Mouse (Mus musculus) MEL (cell line): Measurements from ENCODE around the gene Gm9817. TPM values are rescaled to one million over a fixed set of nuclear protein-coding genes. Genes with fewer than 3 reads are reported as not detected.

Experiments used
- DNase-seq: peaks from one replicate; pipeline ENCODE4 v3.0.0; 2011; ENCODE audit warnings: low read depth, low spot score
- H3K27ac ChIP-seq: 2 replicates; pipeline ENCODE4 v1.5.1; 2012; ENCODE audit warnings: low read depth, mild to moderate bottlenecking, control low read depth, low read length, moderate library complexity; ENCODE audit not compliant: control insufficient read depth
- H3K27me3 ChIP-seq, 2 experiments: fragments of 150-350 bp in 1 of 2; sonication (generic) in 1 of 2; 2 replicates each; pipeline ENCODE4 v1.6.1; 2012; ENCODE audit warnings: low read length in 2 of 2, mild to moderate bottlenecking in 2 of 2, improper control_type of control experiment in 1 of 2, moderate library complexity in 1 of 2; ENCODE audit not compliant: insufficient read depth in 2 of 2, control insufficient read depth in 1 of 2
- H3K36me3 ChIP-seq, 2 experiments: 2 replicates each; pipeline ENCODE4 v1.6.1; 2012 to 2014; ENCODE audit warnings: low read length in 2 of 2, improper control_type of control experiment in 1 of 2, inconsistent platforms in 1 of 2, mild to moderate bottlenecking in 1 of 2; ENCODE audit not compliant: insufficient read depth in 2 of 2, control insufficient read depth in 1 of 2
- H3K4me1 ChIP-seq, 2 experiments: fragments of 150-350 bp in 1 of 2; sonication (generic) in 1 of 2; 2 replicates each; pipeline ENCODE4 v1.6.1; 2012; ENCODE audit warnings: low read length in 2 of 2, improper control_type of control experiment in 1 of 2, mild to moderate bottlenecking in 1 of 2; ENCODE audit not compliant: insufficient read depth in 2 of 2, control insufficient read depth in 1 of 2
- H3K4me3 ChIP-seq, 2 experiments: fragments of 150-350 bp in 1 of 2; sonication (generic) in 1 of 2; 2 replicates each; pipeline ENCODE4 v1.5.1; 2012; ENCODE audit warnings: low read depth in 2 of 2, low read length in 2 of 2, mild to moderate bottlenecking in 2 of 2, moderate library complexity in 2 of 2, control low read depth in 1 of 2, improper control_type of control experiment in 1 of 2; ENCODE audit not compliant: control insufficient read depth in 1 of 2, insufficient read depth in 1 of 2
- H3K79me2 ChIP-seq: 2 replicates; pipeline ENCODE4 v1.6.1; 2012; ENCODE audit warnings: mild to moderate bottlenecking, low read length, moderate library complexity; ENCODE audit not compliant: control insufficient read depth, poor library complexity, insufficient read depth
- H3K9ac ChIP-seq: 2 replicates; pipeline ENCODE4 v1.6.1; 2012; ENCODE audit warnings: low read depth, mild to moderate bottlenecking, control low read depth, low read length, moderate library complexity; ENCODE audit not compliant: control insufficient read depth, poor library complexity, severe bottlenecking
- H3K9me3 ChIP-seq: fragments of 150-350 bp; sonication (generic); replicated peaks from 2 replicates; pipeline ENCODE4 v1.6.1; 2012; ENCODE audit warnings: mild to moderate bottlenecking, low read length, improper control_type of control experiment, moderate library complexity; ENCODE audit not compliant: insufficient read depth
- CHD1 ChIP-seq: IDR thresholded peaks from 2 replicates; pipeline ENCODE4 v1.6.1; 2012; ENCODE audit warnings: low read depth, mild to moderate bottlenecking, inconsistent platforms, low read length, improper control_type of control experiment
- CHD2 ChIP-seq: IDR thresholded peaks from 2 replicates; pipeline ENCODE4 v1.6.1; 2011; ENCODE audit warnings: low read length, improper control_type of control experiment
- CTCF ChIP-seq, 3 experiments: IDR thresholded peaks in 2 of 3; conservative IDR thresholded peaks in 1 of 3; 2 replicates each; pipeline ENCODE4 v1.5.1; 2011 to 2012; ENCODE audit warnings: low read length in 3 of 3, low read depth in 2 of 3, mild to moderate bottlenecking in 2 of 3, improper control_type of control experiment in 1 of 3, inconsistent platforms in 1 of 3, mixed read lengths in 1 of 3, moderate library complexity in 1 of 3; ENCODE audit not compliant: control insufficient read depth in 1 of 3, insufficient read depth in 1 of 3, poor library complexity in 1 of 3, severe bottlenecking in 1 of 3
- E2F4 ChIP-seq: IDR thresholded peaks from 2 replicates; pipeline ENCODE4 v1.6.1; 2011; ENCODE audit warnings: low read depth, low read length, improper control_type of control experiment, borderline replicate concordance
- ETS1 ChIP-seq: IDR thresholded peaks from 2 replicates; pipeline ENCODE4 v1.6.1; 2012; ENCODE audit warnings: low read depth, mild to moderate bottlenecking, inconsistent platforms, low read length, improper control_type of control experiment, moderate library complexity
- KAT2A ChIP-seq: conservative IDR thresholded peaks from 2 replicates; pipeline ENCODE4 v1.6.1; 2012; ENCODE audit warnings: low read depth, low read length, improper control_type of control experiment, inconsistent platforms
- MAFK ChIP-seq: IDR thresholded peaks from 2 replicates; pipeline ENCODE4 v1.6.1; 2011; ENCODE audit warnings: low read depth, mild to moderate bottlenecking, low read length, improper control_type of control experiment, borderline replicate concordance
- MAZ ChIP-seq: IDR thresholded peaks from 2 replicates; pipeline ENCODE4 v1.6.1; 2012; ENCODE audit warnings: low read depth, mild to moderate bottlenecking, inconsistent platforms, low read length, improper control_type of control experiment
- MEF2A ChIP-seq: IDR thresholded peaks from 2 replicates; pipeline ENCODE4 v1.6.1; 2014; ENCODE audit warnings: low read depth, mild to moderate bottlenecking, inconsistent platforms, low read length, improper control_type of control experiment; ENCODE audit not compliant: poor library complexity, insufficient replicate concordance, severe bottlenecking; ENCODE audit errors: extremely low read depth
- MXI1 ChIP-seq: IDR thresholded peaks from 2 replicates; pipeline ENCODE4 v1.6.1; 2011; ENCODE audit warnings: mild to moderate bottlenecking, low read depth, low read length, improper control_type of control experiment
- NELFE ChIP-seq: IDR thresholded peaks from 2 replicates; pipeline ENCODE4 v1.6.1; 2011; ENCODE audit warnings: low read depth, low read length, improper control_type of control experiment
- POLR2AphosphoS5 ChIP-seq: IDR thresholded peaks from 2 replicates; pipeline ENCODE4 v1.6.1; 2012; ENCODE audit warnings: low read depth, borderline replicate concordance, mild to moderate bottlenecking, inconsistent platforms, low read length, moderate library complexity, mixed read lengths
- SIN3A ChIP-seq: IDR thresholded peaks from 2 replicates; pipeline ENCODE4 v1.6.1; 2012; ENCODE audit warnings: low read length, improper control_type of control experiment, inconsistent platforms
- SMC3 ChIP-seq: IDR thresholded peaks from 2 replicates; pipeline ENCODE4 v1.6.1; 2011; ENCODE audit warnings: low read depth, low read length, improper control_type of control experiment
- TBP ChIP-seq: IDR thresholded peaks from 2 replicates; pipeline ENCODE4 v1.8.0; 2011; ENCODE audit warnings: low read depth, low read length, improper control_type of control experiment
- USF1 ChIP-seq: IDR thresholded peaks from 2 replicates; pipeline ENCODE4 v1.6.1; 2014; ENCODE audit warnings: low read depth, mild to moderate bottlenecking, inconsistent platforms, low read length, improper control_type of control experiment, moderate library complexity
- USF2 ChIP-seq, 2 experiments: IDR thresholded peaks; 2 replicates each; pipeline ENCODE4 v1.6.1; 2011 to 2012; ENCODE audit warnings: improper control_type of control experiment in 2 of 2, low read length in 2 of 2, borderline replicate concordance in 1 of 2, inconsistent platforms in 1 of 2, low read depth in 1 of 2, mild to moderate bottlenecking in 1 of 2; ENCODE audit not compliant: insufficient read depth in 1 of 2
- ZC3H11A ChIP-seq: IDR thresholded peaks from 2 replicates; pipeline ENCODE4 v1.6.1; 2012; ENCODE audit warnings: low read depth, mild to moderate bottlenecking, inconsistent platforms, low read length, improper control_type of control experiment
- ZNF384 ChIP-seq: IDR thresholded peaks from 2 replicates; pipeline ENCODE4 v1.6.1; 2012; ENCODE audit warnings: low read depth, mild to moderate bottlenecking, inconsistent platforms, low read length, improper control_type of control experiment
- polyA plus RNA-seq, 2 experiments: library from polyadenylated mRNA; stranded (reverse) in 1 of 2; unstranded in 1 of 2; fragments of >175 nt in 1 of 2; fragments of >200 nt in 1 of 2; gene quantifications; 2 replicates each; pipeline versions ENCODE4 v1.2.1 to v1.2.4; 2012; ENCODE audit warnings: low replicate concordance in 2 of 2, low read depth in 1 of 2; ENCODE audit not compliant: insufficient read length in 2 of 2, insufficient read depth in 1 of 2, missing spikeins in 1 of 2
- total RNA-seq: library from RNA; depleted of rRNA; stranded (reverse); fragments of 300-350 nt; gene quantifications from 2 replicates; pipeline ENCODE4 v1.2.3, GENCODE M21; 2012; rRNA removed

The Gm9817 gene
- total and polyA plus RNA-seq, 3 experiments, result 0.08 TPM; not detected in 2

DNA sequence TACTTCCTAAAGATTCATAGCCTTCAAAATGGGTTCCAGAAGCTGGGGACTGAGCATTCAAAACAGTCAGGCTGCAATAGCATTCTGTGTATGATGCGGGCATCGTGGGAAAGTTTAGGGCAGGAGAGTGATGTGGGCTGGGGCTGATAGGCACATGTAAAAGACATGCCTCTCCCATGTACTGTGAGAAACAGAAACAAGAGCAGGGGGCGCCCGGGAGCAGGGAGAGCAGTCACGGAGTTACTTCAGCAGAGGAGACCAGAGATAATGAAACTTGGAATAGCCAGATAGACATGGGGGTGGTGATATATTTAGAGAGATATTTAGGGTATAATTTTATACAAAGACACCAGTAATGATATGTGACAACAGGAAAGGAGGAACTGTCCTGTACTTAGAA lies 39.9 kb downstream of the Gm9817 start:
- Histone ChIP-seq H3K27ac (no peak overlapping the region), H3K27me3 (no peaks in the 10 kb centered on the region), H3K9me3 (no peaks in the 10 kb centered on the region), H3K4me1 (0 out of 4 replicates have a peak, but pooled peaks cover 0 to 4% of the 10 kb centered on the region in 2 experiments), H3K79me2 (no peaks in the 10 kb centered on the region), H3K36me3 (no peaks in the 10 kb centered on the region), H3K4me3 (0 out of 4 replicates have a peak overlapping the region, but pooled peaks of 1 of the 2 experiments have one; percentile 11)
- peak; percentile 60 for DNase-seq
- no peak for TF ChIP-seq SIN3A
- TF ChIP-seq TBP, result no peak
- TF ChIP-seq CTCF (IDR thresholded peaks at IDR 0.05 in 2 of 3, conservative IDR thresholded peaks at IDR 0.05 in 1 of 3; ENCODE audit: control insufficient read depth in 1 of 3, insufficient read depth in 1 of 3, low read depth in 2 of 3, low read length in 3 of 3, poor library complexity in 1 of 3, severe bottlenecking in 1 of 3), result peak in 2 of 3 experiments; percentile 48 to 55; a peak in 5 of 6 replicates
- peak; percentile 26; the same call in 1 of the 2 replicates for TF ChIP-seq SMC3
- TF ChIP-seq, all 39 proteins: peak for 2
- H3K9ac ChIP-seq, result no peak overlapping the region

DNA sequence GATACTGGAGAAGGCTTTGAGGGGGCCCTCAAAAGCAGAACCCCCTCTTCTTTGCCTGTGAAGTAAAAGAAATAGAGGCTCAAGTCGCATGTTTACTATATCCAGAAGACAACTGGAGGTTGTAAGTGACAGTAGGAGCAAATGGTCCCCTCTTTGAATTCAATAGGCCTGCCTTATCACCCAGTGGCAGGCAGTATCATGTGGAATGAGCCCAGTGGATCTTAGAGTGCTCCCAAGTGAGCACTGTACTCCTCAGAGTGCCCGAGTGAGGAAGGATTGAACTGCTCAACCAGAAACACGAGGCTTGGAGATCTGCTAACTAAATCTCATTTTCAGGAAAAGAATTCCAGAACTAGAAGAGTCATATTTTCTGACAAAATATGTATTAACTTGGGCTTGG lies 40.3 kb downstream of the Gm9817 start:
- TF ChIP-seq NELFE (no peak), MXI1 (no peak), ETS1 (no peak), MEF2A (no peak), CHD2 (no peak), E2F4 (no peak), MAZ (no peak), USF1 (no peak), CHD1 (no peak), KAT2A (no peak), MAFK (no peak), ZNF384 (no peak), POLR2AphosphoS5 (no peak), ZC3H11A (no peak), USF2 (IDR thresholded peaks at IDR 0.05; ENCODE audit: borderline replicate concordance in 1 of 2, insufficient read depth in 1 of 2, low read depth in 1 of 2, low read length in 2 of 2) (no peak)
- Histone ChIP-seq H3K27ac (no peak overlapping the region), H3K36me3 (no peaks in the 10 kb centered on the region), H3K79me2 (no peaks in the 10 kb centered on the region), H3K9me3 (no peaks in the 10 kb centered on the region), H3K9ac (no peak overlapping the region), H3K4me1 (0 out of 4 replicates have a peak, but pooled peaks cover 0 to 4% of the 10 kb centered on the region in 2 experiments), H3K4me3 (0 out of 4 replicates have a peak overlapping the region, but pooled peaks of 1 of the 2 experiments have one; percentile 11), H3K27me3 (no peaks in the 10 kb centered on the region)
- no peak for DNase-seq

Other genes starting within 250 kb of the Gm9817 start
- 24.2 and 26.7 TPM in 2 replicates for gene Dtnbp1, start 76.5 kb upstream of the Gm9817 start, total RNA-seq
- 10 to 100 TPM in 1 of 2 experiments, not detected in 1; 59.5 TPM for gene Dtnbp1, start 76.5 kb upstream of the Gm9817 start, polyA plus RNA-seq